Mouse (Mus musculus): Measurements from ENCODE around the gene Cyth1. TPM values are rescaled to one million over a fixed set of nuclear protein-coding genes. Genes with fewer than 3 reads are reported as not detected.

Cyth1 gene
- total RNA-seq, 2 experiments from 2014 or later = 59.3 to 63.5 TPM

Other genes starting within 250 kb of the Cyth1 start
- under 1 TPM; 0.14 to 0.16 TPM for gene Dnah17, start 118.0 kb downstream of the Cyth1 start, total RNA-seq (2021)
- gene Usp36, start 41.7 kb upstream of the Cyth1 start, total RNA-seq (2021) = 10 to 100 TPM; 23.2 to 26.7 TPM
- 1 to 10 TPM; 1.8 to 2.6 TPM for gene Cep295nl, start 93.9 kb upstream of the Cyth1 start, total RNA-seq (2021)
- gene Timp2, start 107.1 kb upstream of the Cyth1 start, total RNA-seq (2021) = 100 to 1,000 TPM; 255 to 337 TPM
- gene Lgals3bp, start 153.5 kb upstream of the Cyth1 start, total RNA-seq (2021) = 10 to 100 TPM in 1 of 2 experiments, 1 to 10 TPM in 1; 9.3 to 10.7 TPM
- gene Cant1, start 170.5 kb upstream of the Cyth1 start, total RNA-seq (2021) = 10 to 100 TPM; 37.9 to 39.6 TPM
- 1 to 10 TPM; 4.2 to 4.9 TPM for gene C1qtnf1, start 179.6 kb upstream of the Cyth1 start, total RNA-seq (2021)
- gene Engase, start 228.2 kb upstream of the Cyth1 start, total RNA-seq (2021) = 10 to 100 TPM; 14.0 to 14.4 TPM

Measured in layer of hippocampus, postnatal 10 days (tissue).